Mouse (Mus musculus) spleen, postnatal 14 days (tissue): ENCODE measurements around the gene Pdss2.

Experiments
- DNase-seq, 2 experiments: peaks; one replicate each; pipeline ENCODE4 v3.0.0; 2021 to 2022; ENCODE audit warnings: low spot score in 2 of 2

Gene Pdss2

GRCm38 (mm10) chr10:43481179-43481578 lies 259.9 kb downstream of the Pdss2 start:
- DNase-seq = no peak

- DNase-seq = no peak
Measured at GRCm38 (mm10) chr10:43482021-43482420, 260.7 kb downstream of the Pdss2 start.

- DNase-seq = no peak
Measured at GRCm38 (mm10) chr10:43483426-43483995, 262.2 kb downstream of the Pdss2 start.

GRCm38 (mm10) chr10:43485751-43486268 lies 264.5 kb downstream of the Pdss2 start:
- DNase-seq = no peak

GRCm38 (mm10) chr10:43487441-43488010 lies 266.2 kb downstream of the Pdss2 start:
- no peak for DNase-seq

- DNase-seq = no peak
Measured at GRCm38 (mm10) chr10:43488258-43488657, 267.0 kb downstream of the Pdss2 start.

- DNase-seq = no peak
Measured at GRCm38 (mm10) chr10:43489139-43489538, 267.9 kb downstream of the Pdss2 start.

- DNase-seq = no peak
Measured at GRCm38 (mm10) chr10:43489550-43489949, 268.3 kb downstream of the Pdss2 start.

GRCm38 (mm10) chr10:43490034-43490433 lies 268.7 kb downstream of the Pdss2 start:
- no peak for DNase-seq

- no peak for DNase-seq
Measured at GRCm38 (mm10) chr10:43490846-43491245, 269.6 kb downstream of the Pdss2 start.

GRCm38 (mm10) chr10:43502599-43502998 lies 281.3 kb downstream of the Pdss2 start:
- DNase-seq = no peak

GRCm38 (mm10) chr10:43504291-43504690 lies 283.0 kb downstream of the Pdss2 start:
- DNase-seq = no peak

GRCm38 (mm10) chr10:43507051-43507450 lies 285.8 kb downstream of the Pdss2 start:
- no peak for DNase-seq

GRCm38 (mm10) chr10:43509228-43509627 lies 287.9 kb downstream of the Pdss2 start:
- no peak for DNase-seq

- DNase-seq = no peak
Measured at GRCm38 (mm10) chr10:43512976-43513375, 291.7 kb downstream of the Pdss2 start.
